Mouse (Mus musculus) CH12.LX (cell line): ENCODE results near the gene Hecw2. TPM values are rescaled to one million over a fixed set of nuclear protein-coding genes. Genes with fewer than 3 reads are reported as not detected.
A peak's percentile ranks its signal among the peaks of the same experiment; 100 is the strongest.

ENCODE experiments used
- DNase-seq: peaks from one replicate; pipeline ENCODE4 v3.0.0-alpha.2; 2013; ENCODE audit errors: extremely low read depth
- H3K27ac ChIP-seq: 2 replicates; pipeline ENCODE4 v1.5.1; 2012; ENCODE audit warnings: low read depth, mild to moderate bottlenecking, control low read depth, moderate library complexity; ENCODE audit not compliant: insufficient read depth
- H3K27me3 ChIP-seq: replicated peaks from 2 replicates; pipeline ENCODE3; 2012; ENCODE audit warnings: inconsistent platforms
- H3K36me3 ChIP-seq, 2 experiments: replicated peaks in 1 of 2; 2 replicates each; pipeline versions ENCODE3 to v1.6.1; 2012; ENCODE audit warnings: inconsistent platforms in 1 of 2, low read length in 1 of 2, mild to moderate bottlenecking in 1 of 2, mixed read lengths in 1 of 2, moderate library complexity in 1 of 2; ENCODE audit not compliant: control insufficient read depth in 1 of 2, insufficient read depth in 1 of 2
- H3K4me1 ChIP-seq, 2 experiments: 2 replicates each; pipeline ENCODE4 v1.6.1; 2012; ENCODE audit warnings: inconsistent platforms in 1 of 2, moderate library complexity in 1 of 2; ENCODE audit not compliant: insufficient read depth in 2 of 2, control insufficient read depth in 1 of 2
- H3K4me2 ChIP-seq: 2 replicates; pipeline ENCODE4 v1.6.1; 2012; ENCODE audit warnings: low read depth, mild to moderate bottlenecking, control low read depth; ENCODE audit not compliant: poor library complexity, insufficient read depth, severe bottlenecking
- H3K4me3 ChIP-seq, 3 experiments: fragments of 150-350 bp in 1 of 3; sonication (generic) in 1 of 3; replicated peaks in 1 of 3; 2 replicates each; pipeline versions ENCODE3 to v1.5.1; 2011 to 2012; ENCODE audit warnings: low read depth in 2 of 3, low read length in 2 of 3, mild to moderate bottlenecking in 2 of 3, moderate library complexity in 2 of 3, control low read depth in 1 of 3, improper control_type of control experiment in 1 of 3, inconsistent platforms in 1 of 3, mixed read lengths in 1 of 3; ENCODE audit not compliant: poor library complexity in 1 of 3
- H3K79me2 ChIP-seq: replicated peaks from 2 replicates; pipeline ENCODE4 v1.6.1; 2012; ENCODE audit warnings: mild to moderate bottlenecking, moderate library complexity; ENCODE audit not compliant: control insufficient read depth, poor library complexity, insufficient read depth, severe bottlenecking; ENCODE audit errors: extremely low read depth
- H3K9ac ChIP-seq: 2 replicates; pipeline ENCODE4 v1.6.1; 2012; ENCODE audit warnings: low read depth, mild to moderate bottlenecking, control low read depth, moderate library complexity; ENCODE audit not compliant: insufficient read depth
- H3K9me3 ChIP-seq: replicated peaks from 2 replicates; pipeline ENCODE3; 2012; ENCODE audit warnings: low read length, inconsistent platforms, mixed read lengths
- BHLHE40 ChIP-seq: IDR thresholded peaks from 2 replicates; pipeline ENCODE4 v1.6.1; 2011; ENCODE audit warnings: mild to moderate bottlenecking, low read depth, low read length, improper control_type of control experiment
- CHD1 ChIP-seq: IDR thresholded peaks from 2 replicates; pipeline ENCODE4 v1.6.1; 2012; ENCODE audit warnings: low read depth, low read length, improper control_type of control experiment, inconsistent platforms
- CHD2 ChIP-seq: IDR thresholded peaks from 2 replicates; pipeline ENCODE4 v1.6.1; 2011; ENCODE audit warnings: low read length, improper control_type of control experiment
- CTCF ChIP-seq, 2 experiments: IDR thresholded peaks in 1 of 2; conservative IDR thresholded peaks in 1 of 2; 2 replicates each; pipeline ENCODE4 v1.5.1; 2011 to 2012; ENCODE audit warnings: low read depth in 2 of 2, low read length in 2 of 2, improper control_type of control experiment in 1 of 2, inconsistent platforms in 1 of 2, mild to moderate bottlenecking in 1 of 2, moderate library complexity in 1 of 2
- E2F4 ChIP-seq: IDR thresholded peaks from 2 replicates; pipeline ENCODE4 v1.6.1; 2011; ENCODE audit warnings: low read depth, low read length, improper control_type of control experiment; ENCODE audit not compliant: insufficient replicate concordance
- ELF1 ChIP-seq: IDR thresholded peaks from 2 replicates; pipeline ENCODE4 v1.6.1; 2014; ENCODE audit warnings: low read depth, mild to moderate bottlenecking, inconsistent platforms, low read length, improper control_type of control experiment
- EP300 ChIP-seq: IDR thresholded peaks from 2 replicates; pipeline ENCODE4 v1.6.1; 2011; ENCODE audit warnings: low read length, improper control_type of control experiment
- ETS1 ChIP-seq: conservative IDR thresholded peaks from 2 replicates; pipeline ENCODE4 v1.6.1; 2012; ENCODE audit warnings: low read depth, mild to moderate bottlenecking, inconsistent platforms, low read length, improper control_type of control experiment, moderate library complexity
- GABPA ChIP-seq: IDR thresholded peaks from 2 replicates; pipeline ENCODE4 v1.6.1; 2012; ENCODE audit warnings: low read depth, low read length, improper control_type of control experiment, inconsistent platforms; ENCODE audit not compliant: insufficient replicate concordance
- HCFC1 ChIP-seq: IDR thresholded peaks from 2 replicates; pipeline ENCODE4 v1.6.1; 2012; ENCODE audit warnings: low read depth, mild to moderate bottlenecking, inconsistent platforms, low read length, improper control_type of control experiment
- IRF4 ChIP-seq: IDR thresholded peaks from 2 replicates; pipeline ENCODE4 v1.6.1; 2014; ENCODE audit warnings: low read depth, mild to moderate bottlenecking, inconsistent platforms, low read length, improper control_type of control experiment
- JUN ChIP-seq: IDR thresholded peaks from 2 replicates; pipeline ENCODE4 v1.6.1; 2011; ENCODE audit warnings: low read depth, mild to moderate bottlenecking, low read length, improper control_type of control experiment, moderate library complexity; ENCODE audit not compliant: insufficient read depth
- JUND ChIP-seq: conservative IDR thresholded peaks from 2 replicates; pipeline ENCODE4 v1.6.1; 2011; ENCODE audit warnings: low read depth, low read length, improper control_type of control experiment
- KAT2A ChIP-seq: IDR thresholded peaks from 2 replicates; pipeline ENCODE4 v1.6.1; 2012; ENCODE audit warnings: low read length, improper control_type of control experiment, inconsistent platforms; ENCODE audit not compliant: insufficient replicate concordance
- MAFK ChIP-seq: IDR thresholded peaks from 2 replicates; pipeline ENCODE4 v1.6.1; 2011; ENCODE audit warnings: low read length, improper control_type of control experiment; ENCODE audit not compliant: insufficient replicate concordance
- MAX ChIP-seq: IDR thresholded peaks from 2 replicates; pipeline ENCODE4 v1.6.1; 2011; ENCODE audit warnings: low read length, improper control_type of control experiment
- MAZ ChIP-seq: IDR thresholded peaks from 2 replicates; pipeline ENCODE4 v1.6.1; 2012; ENCODE audit warnings: low read depth, mild to moderate bottlenecking, inconsistent platforms, low read length, improper control_type of control experiment, moderate library complexity
- MEF2A ChIP-seq: IDR thresholded peaks from 2 replicates; pipeline ENCODE4 v1.6.1; 2014; ENCODE audit warnings: low read depth, mild to moderate bottlenecking, inconsistent platforms, low read length, improper control_type of control experiment, borderline replicate concordance
- MXI1 ChIP-seq: IDR thresholded peaks from 2 replicates; pipeline ENCODE4 v1.6.1; 2011; ENCODE audit warnings: mild to moderate bottlenecking, low read depth, low read length, improper control_type of control experiment
- MYC ChIP-seq: IDR thresholded peaks from 2 replicates; pipeline ENCODE4 v1.6.1; 2011; ENCODE audit warnings: low read depth, mild to moderate bottlenecking, improper control_type of control experiment, low read length
- NELFE ChIP-seq: IDR thresholded peaks from 2 replicates; pipeline ENCODE4 v1.6.1; 2011; ENCODE audit warnings: low read depth, low read length, improper control_type of control experiment
- NRF1 ChIP-seq: IDR thresholded peaks from 2 replicates; pipeline ENCODE4 v1.6.1; 2014; ENCODE audit warnings: low read depth, mild to moderate bottlenecking, inconsistent platforms, low read length, improper control_type of control experiment, moderate library complexity
- PAX5 ChIP-seq: IDR thresholded peaks from 2 replicates; pipeline ENCODE4 v1.6.1; 2012; ENCODE audit warnings: low read length, inconsistent platforms, mixed read lengths
- POLR2A ChIP-seq: IDR thresholded peaks from 2 replicates; pipeline ENCODE4 v1.6.1; 2011; ENCODE audit warnings: low read depth, mild to moderate bottlenecking, improper control_type of control experiment, low read length
- POLR2AphosphoS2 ChIP-seq: IDR thresholded peaks from 2 replicates; pipeline ENCODE4 v1.6.1; 2011; ENCODE audit warnings: low read depth, low read length, improper control_type of control experiment
- RAD21 ChIP-seq: IDR thresholded peaks from 2 replicates; pipeline ENCODE4 v1.6.1; 2011; ENCODE audit warnings: low read depth, mild to moderate bottlenecking, low read length, improper control_type of control experiment, moderate library complexity
- RCOR1 ChIP-seq: conservative IDR thresholded peaks from 2 replicates; pipeline ENCODE4 v1.6.1; 2012; ENCODE audit warnings: low read depth, mild to moderate bottlenecking, inconsistent platforms, low read length, improper control_type of control experiment
- SIN3A ChIP-seq: IDR thresholded peaks from 2 replicates; pipeline ENCODE4 v1.6.1; 2012; ENCODE audit warnings: low read length, improper control_type of control experiment, inconsistent platforms
- SMC3 ChIP-seq: IDR thresholded peaks from 2 replicates; pipeline ENCODE4 v1.6.1; 2011; ENCODE audit warnings: low read depth, low read length, improper control_type of control experiment
- TBP ChIP-seq: conservative IDR thresholded peaks from 2 replicates; pipeline ENCODE4 v1.6.1; 2011; ENCODE audit warnings: low read depth, low read length, improper control_type of control experiment
- TCF12 ChIP-seq: IDR thresholded peaks from 2 replicates; pipeline ENCODE4 v1.6.1; 2014; ENCODE audit warnings: low read depth, mild to moderate bottlenecking, inconsistent platforms, low read length, improper control_type of control experiment
- UBTF ChIP-seq: IDR thresholded peaks from 2 replicates; pipeline ENCODE4 v1.6.1; 2012; ENCODE audit warnings: low read depth, mild to moderate bottlenecking, inconsistent platforms, low read length, improper control_type of control experiment, moderate library complexity
- USF2 ChIP-seq: conservative IDR thresholded peaks from 2 replicates; pipeline ENCODE4 v1.6.1; 2011; ENCODE audit warnings: low read depth, low read length, improper control_type of control experiment
- ZC3H11A ChIP-seq: IDR thresholded peaks from 2 replicates; pipeline ENCODE4 v1.6.1; 2012; ENCODE audit warnings: low read depth, mild to moderate bottlenecking, inconsistent platforms, low read length, improper control_type of control experiment
- ZKSCAN1 ChIP-seq: IDR thresholded peaks from 2 replicates; pipeline ENCODE4 v1.6.1; 2012; ENCODE audit warnings: low read depth, inconsistent platforms, low read length, improper control_type of control experiment, borderline replicate concordance
- ZMIZ1 ChIP-seq: IDR thresholded peaks from 2 replicates; pipeline ENCODE4 v1.6.1; 2012; ENCODE audit warnings: low read depth, mild to moderate bottlenecking, inconsistent platforms, low read length, improper control_type of control experiment
- ZNF384 ChIP-seq: IDR thresholded peaks from 2 replicates; pipeline ENCODE4 v1.6.1; 2012; ENCODE audit warnings: low read depth, low read length, improper control_type of control experiment, inconsistent platforms
- dilution Hi-C: fragments of 300-500 bp; cut with MboI; formaldehyde crosslinking; loops from 2 replicates; pipeline ENCODE4 v1.14.3; 2020; ENCODE audit warnings: low sequenced_read_pairs; ENCODE audit not compliant: extremely low pct_unique_long_range_greater_than_20kb, extremely low pct_ligation_motif_present
- in situ Hi-C: fragments of 300-500 bp; cut with MboI; formaldehyde crosslinking; loops from 3 replicates; pipeline ENCODE4 v1.14.3; 2019; ENCODE audit warnings: low sequenced_read_pairs, low pct_ligation_motif_present, low pct_unique_long_range_greater_than_20kb, mixed read lengths
- polyA plus RNA-seq: library from polyadenylated mRNA; unstranded; fragments of >175 nt; gene quantifications from 2 replicates; pipeline ENCODE4 v1.2.1, GENCODE M21; 2012; ENCODE audit warnings: low read depth; ENCODE audit not compliant: insufficient read length
- total RNA-seq, 2 experiments: library from RNA; depleted of rRNA; stranded (reverse); fragments of 300-350 nt in 1 of 2; fragments of >200 nt in 1 of 2; gene quantifications; 2 replicates each; pipeline ENCODE4 v1.2.3; 2012 to 2014

Gene Hecw2
- total and polyA plus RNA-seq, 3 experiments: 0.05 to 0.59 (median 0.14) TPM

GRCm38 (mm10) chr1:54180663-54181062 lies 14.3 kb downstream of the Hecw2 start (continued):
- TF ChIP-seq TCF12 (no peak), POLR2AphosphoS2 (no peak), MAFK (no peak), EP300 (peak; percentile 23; the same call in 1 of the 2 replicates), ELF1 (no peak), ZNF384 (no peak), KAT2A (no peak)

DNA sequence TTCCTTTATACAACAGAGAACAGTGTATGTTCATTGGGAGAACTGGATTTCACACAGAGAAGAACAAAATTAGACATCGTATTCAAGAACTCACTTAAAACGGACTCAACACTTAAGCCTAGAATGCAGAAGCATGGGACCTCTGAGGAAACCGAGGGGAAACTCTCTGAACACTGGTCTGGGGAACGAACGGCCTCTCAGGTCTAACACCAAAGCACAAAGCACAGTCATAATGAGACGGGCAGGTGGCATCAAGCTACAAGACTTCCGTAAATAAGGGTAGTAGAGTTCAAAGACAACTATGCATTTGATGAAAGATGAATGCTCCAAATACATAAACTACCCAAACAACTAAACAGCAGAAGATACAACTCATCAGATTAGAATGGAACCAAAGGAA lies 15.8 kb downstream of the Hecw2 start:
- peak; percentile 93 for DNase-seq
- Histone ChIP-seq H3K36me3 (no peaks in the 10 kb centered on the region), H3K4me3 (no peak overlapping the region), H3K4me2 (peak overlapping the region; percentile 87), H3K4me1 (peaks cover 18 to 45% of the 10 kb centered on the region in 2 experiments), H3K9ac (peak overlapping the region; percentile 69), H3K27me3 (no peaks in the 10 kb centered on the region), H3K79me2 (no peaks in the 10 kb centered on the region), H3K27ac (peak overlapping the region; percentile 95), H3K9me3 (no peaks in the 10 kb centered on the region)
- dilution Hi-C loops: no loop called here
- in situ Hi-C loops: no loop called here
- TF ChIP-seq MEF2A (peak; percentile 78), CHD1 (no peak; the same call in 1 of the 2 replicates), RCOR1 (peak; percentile 85), RAD21 (peak; percentile 18), SIN3A (peak; percentile 62; the same call in 1 of the 2 replicates), CTCF (conservative IDR thresholded peaks at IDR 0.05 in 1 of 2, IDR thresholded peaks at IDR 0.05 in 1 of 2; ENCODE audit: low read depth in 2 of 2, low read length in 2 of 2) (no peak), ZC3H11A (no peak), PAX5 (no peak), ZMIZ1 (no peak), HCFC1 (0 out of 2 replicates have a peak, but pooled peaks have one; percentile 20), ZKSCAN1 (no peak), KAT2A (no peak), MAFK (no peak), EP300 (peak; percentile 97), GABPA (no peak), JUN (peak; percentile 89), USF2 (no peak), POLR2A (peak; percentile 44), POLR2AphosphoS2 (no peak), MAX (no peak; the same call in 1 of the 2 replicates), ETS1 (peak; percentile 57), SMC3 (peak; percentile 20), TCF12 (peak; percentile 97), E2F4 (no peak), TBP (no peak), IRF4 (peak; percentile 99), BHLHE40 (peak; percentile 77), ZNF384 (no peak), NELFE (no peak), ELF1 (peak; percentile 83), MYC (no peak; the same call in 1 of the 2 replicates), MAZ (0 out of 2 replicates have a peak, but pooled peaks have one; percentile 36), MXI1 (no peak; the same call in 1 of the 2 replicates), NRF1 (no peak), UBTF (no peak), CHD2 (peak; percentile 81), JUND (peak; percentile 98)
